Mouse (Mus musculus) kidney, adult 2 months (tissue): Measurements from ENCODE around the gene Ift43.

Experiments used
- CTCF ChIP-seq: fragments of 200-500 bp; conservative IDR thresholded peaks from 2 replicates; pipeline ENCODE4 v1.5.1; 2011; ENCODE audit warnings: low read depth, mild to moderate bottlenecking, control low read depth, low read length, moderate library complexity, mixed read lengths; ENCODE audit not compliant: insufficient read depth, insufficient read length
- POLR2A ChIP-seq: fragments of 200-500 bp; IDR thresholded peaks from one replicate; pipeline ENCODE4 v1.6.1; 2011; ENCODE audit warnings: low read depth, low read length, control low read depth

GRCm38 (mm10) chr12:86116295-86116835 is 34.0 kb downstream of the Ift43 start:
- no peak for TF ChIP-seq CTCF
- no peak for TF ChIP-seq POLR2A
